Mouse (Mus musculus): ENCODE results near the gene Piezo1. TPM values are rescaled to one million over a fixed set of nuclear protein-coding genes. Genes with fewer than 3 reads are reported as not detected.

The Piezo1 gene
- total and polyA plus RNA-seq, 2 experiments from 2014 or later: 10.1 to 92.7 TPM

GRCm38 (mm10) chr8:122538310-122539076, 12.6 kb downstream of the Piezo1 start:
- Histone ChIP-seq H3K9ac (replicated peaks; ENCODE audit: low read depth, low read length) (no peak overlapping the region), H3K9me3 (replicated peaks; ENCODE audit: control insufficient read depth, low read length) (no peaks in the 10 kb centered on the region), H3K4me3 (ENCODE audit: low read depth, low read length) (no peak overlapping the region), H3K4me1 (ENCODE audit: control insufficient read depth, insufficient read depth) (0 out of 2 replicates have a peak, but pooled peaks cover 10% of the 10 kb centered on the region), H3K36me3 (replicated peaks; ENCODE audit: control insufficient read depth, insufficient read depth, low read length) (no peaks in the 10 kb centered on the region), H3K4me2 (ENCODE audit: low read depth, low read length) (no peak overlapping the region), H3K27me3 (ENCODE audit: control insufficient read depth, insufficient read depth, low read length) (no peaks in the 10 kb centered on the region), H3K27ac (ENCODE audit: low read depth) (no peak overlapping the region)
- DNase-seq (ENCODE audit: low spot score) (no peak), ATAC-seq (ENCODE audit: insufficient read depth, low read depth) (no peak)
- TF ChIP-seq CTCF (IDR thresholded peaks at IDR 0.05; ENCODE audit: low read depth): no peak
- no peak for TF ChIP-seq EP300 (IDR thresholded peaks at IDR 0.05; ENCODE audit: low read depth)
- WGBS: 80% methylated on average over 9 of the region's 9 CpGs

GRCm38 (mm10) chr8:122537812-122538211, 13.3 kb downstream of the Piezo1 start:
- H3K4me3 ChIP-seq (ENCODE audit: low read depth, low read length): no peak overlapping the region
- H3K36me3 ChIP-seq (replicated peaks; ENCODE audit: control insufficient read depth, insufficient read depth, low read length): no peaks in the 10 kb centered on the region
- H3K4me2 ChIP-seq (ENCODE audit: low read depth, low read length): no peak overlapping the region
- 0 out of 2 replicates have a peak, but pooled peaks cover 10% of the 10 kb centered on the region for H3K4me1 ChIP-seq (ENCODE audit: control insufficient read depth, insufficient read depth)
- no peak for ATAC-seq (ENCODE audit: insufficient read depth, low read depth)
- WGBS: 68% methylated on average over 2 of the region's 2 CpGs
- H3K27ac ChIP-seq (ENCODE audit: low read depth): peak overlapping the region; percentile 49; the same call in 1 of the 2 replicates
- no peak for DNase-seq (ENCODE audit: low spot score)
- TF ChIP-seq EP300 (IDR thresholded peaks at IDR 0.05; ENCODE audit: low read depth): no peak
- TF ChIP-seq CTCF (IDR thresholded peaks at IDR 0.05; ENCODE audit: low read depth): no peak
- no peaks in the 10 kb centered on the region for H3K9me3 ChIP-seq (replicated peaks; ENCODE audit: control insufficient read depth, low read length)
- no peak overlapping the region for H3K9ac ChIP-seq (replicated peaks; ENCODE audit: low read depth, low read length)
- H3K27me3 ChIP-seq (ENCODE audit: control insufficient read depth, insufficient read depth, low read length): no peaks in the 10 kb centered on the region

GRCm38 (mm10) chr8:122537033-122537432, 14.1 kb downstream of the Piezo1 start:
- no peak for TF ChIP-seq CTCF (IDR thresholded peaks at IDR 0.05; ENCODE audit: low read depth)
- 0 out of 2 replicates have a peak, but pooled peaks cover 10% of the 10 kb centered on the region for H3K4me1 ChIP-seq (ENCODE audit: control insufficient read depth, insufficient read depth)
- peak; percentile 47 for DNase-seq (ENCODE audit: low spot score)

GRCm38 (mm10) chr8:122531312-122531711, 19.8 kb downstream of the Piezo1 start:
- H3K27ac ChIP-seq (ENCODE audit: low read depth): peak overlapping the region; percentile 82
- H3K36me3 ChIP-seq (replicated peaks; ENCODE audit: control insufficient read depth, insufficient read depth, low read length): no peaks in the 10 kb centered on the region
- WGBS: 57% methylated on average over 8 of the region's 8 CpGs
- peaks cover 17% of the 10 kb centered on the region for H3K4me1 ChIP-seq (ENCODE audit: control insufficient read depth, insufficient read depth)
- DNase-seq (ENCODE audit: low spot score) (peak; percentile 28), ATAC-seq (ENCODE audit: insufficient read depth, low read depth) (peak; percentile 44)
- H3K4me3 ChIP-seq (ENCODE audit: low read depth, low read length): no peak overlapping the region
- no peak for TF ChIP-seq CTCF (IDR thresholded peaks at IDR 0.05; ENCODE audit: low read depth)
- peak; percentile 50; the same call in 1 of the 2 replicates for TF ChIP-seq EP300 (IDR thresholded peaks at IDR 0.05; ENCODE audit: low read depth)
- no peaks in the 10 kb centered on the region for H3K9me3 ChIP-seq (replicated peaks; ENCODE audit: control insufficient read depth, low read length)
- H3K9ac ChIP-seq (replicated peaks; ENCODE audit: low read depth, low read length): no peak overlapping the region
- H3K4me2 ChIP-seq (ENCODE audit: low read depth, low read length): peak overlapping the region; percentile 35
- no peaks in the 10 kb centered on the region for H3K27me3 ChIP-seq (ENCODE audit: control insufficient read depth, insufficient read depth, low read length)

More at GRCm38 (mm10) chr8:122537033-122537432, 14.1 kb downstream of the Piezo1 start:
- Histone ChIP-seq H3K27me3 (ENCODE audit: control insufficient read depth, insufficient read depth, low read length) (no peaks in the 10 kb centered on the region), H3K4me3 (ENCODE audit: low read depth, low read length) (no peak overlapping the region), H3K4me2 (ENCODE audit: low read depth, low read length) (no peak overlapping the region), H3K9ac (replicated peaks; ENCODE audit: low read depth, low read length) (no peak overlapping the region; the same call in 1 of the 2 replicates), H3K36me3 (replicated peaks; ENCODE audit: control insufficient read depth, insufficient read depth, low read length) (no peaks in the 10 kb centered on the region), H3K27ac (ENCODE audit: low read depth) (peak overlapping the region; percentile 49), H3K9me3 (replicated peaks; ENCODE audit: control insufficient read depth, low read length) (no peaks in the 10 kb centered on the region)
- ATAC-seq (ENCODE audit: insufficient read depth, low read depth): peak; percentile 69
- 2% methylated on average over 6 of the region's 6 CpGs for WGBS

- WGBS: 85% methylated on average over 4 of the region's 4 CpGs
- no peaks in the 10 kb centered on the region for H3K27me3 ChIP-seq (ENCODE audit: control insufficient read depth, insufficient read depth, low read length)
- H3K4me2 ChIP-seq (ENCODE audit: low read depth, low read length): no peak overlapping the region
- peaks cover 38% of the 10 kb centered on the region for H3K4me1 ChIP-seq (ENCODE audit: control insufficient read depth, insufficient read depth)
- ATAC-seq (ENCODE audit: insufficient read depth, low read depth) (no peak), DNase-seq (ENCODE audit: low spot score) (no peak)
- no peaks in the 10 kb centered on the region for H3K36me3 ChIP-seq (replicated peaks; ENCODE audit: control insufficient read depth, insufficient read depth, low read length)
- H3K9me3 ChIP-seq (replicated peaks; ENCODE audit: control insufficient read depth, low read length): no peaks in the 10 kb centered on the region
- TF ChIP-seq EP300 (IDR thresholded peaks at IDR 0.05; ENCODE audit: low read depth) (no peak), CTCF (IDR thresholded peaks at IDR 0.05; ENCODE audit: low read depth) (no peak)
- H3K4me3 ChIP-seq (ENCODE audit: low read depth, low read length): no peak overlapping the region
- H3K27ac ChIP-seq (ENCODE audit: low read depth): no peak overlapping the region
- H3K9ac ChIP-seq (replicated peaks; ENCODE audit: low read depth, low read length): no peak overlapping the region
Observed at GRCm38 (mm10) chr8:122529159-122529558, 22.0 kb downstream of the Piezo1 start.
